Mouse (Mus musculus): ENCODE data around the gene Abcg8.

DNA sequence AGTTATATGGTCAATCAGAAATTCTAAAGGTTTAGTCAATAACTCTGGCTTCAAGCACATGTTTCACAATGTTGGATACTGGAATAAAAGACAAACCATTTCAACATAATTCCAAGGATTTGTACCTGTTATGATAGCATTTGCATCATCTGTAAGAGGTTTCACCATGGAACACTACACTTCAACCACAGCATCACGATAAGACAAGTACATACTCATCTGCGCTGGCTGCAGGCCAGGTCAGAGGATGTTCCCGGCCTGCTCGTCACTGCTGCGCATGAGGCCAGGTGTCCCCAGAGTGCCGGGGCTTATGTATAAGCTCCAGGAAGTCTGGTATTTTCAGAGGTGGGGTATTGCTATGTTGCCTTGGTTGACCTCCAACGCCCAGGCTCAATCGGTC, 56.5 kb downstream of the Abcg8 start:
- TF ChIP-seq POLR2A (IDR thresholded peaks at IDR 0.05; ENCODE audit: low read depth, low read length) (no peak), CTCF (IDR thresholded peaks at IDR 0.05; ENCODE audit: borderline replicate concordance, insufficient read depth, low read length) (no peak)
